Comparison of ENCODE assay signal across 9 mouse cellular contexts in genomic region chr6:57701686-57702085, GRCm38 (mm10). TPM values are rescaled to one million over a fixed set of nuclear protein-coding genes. Genes with fewer than 3 reads are reported as not detected.
DNase-seq lines count a peak whose midpoint lies in the region; ATAC-seq lines count a peak whose summit lies in the region.
"Had no signal": no experiment of that assay in that cellular context is flagged by ENCODE, and none has a peak within 500 bp of the region (broad histone marks: within the 10 kb centered on the region; RNA-seq: fewer than 3 reads in every experiment).

No protein-coding gene starts in this region.

- no peak overlapping the region for H3K4me3 ChIP-seq in lung, embryonic 16.5 days (ENCODE audit: low read length)
- peak overlapping the region; percentile 69; the same call in 1 of the 2 replicates for H3K4me3 ChIP-seq in limb, embryonic 13.5 days
- H3K4me3 ChIP-seq in neural tube, embryonic 15.5 days (replicated peaks): peak overlapping the region; percentile 66

- whole genome bisulfite sequencing in lung, embryonic 16.5 days: 67% methylated on average over 4 of the region's 4 CpGs
- 70% methylated on average over 4 of the region's 4 CpGs for WGBS in limb, embryonic 13.5 days
- WGBS in neural tube, embryonic 15.5 days: 49% methylated on average over 4 of the region's 4 CpGs

- H3K9ac ChIP-seq in lung, embryonic 16.5 days (ENCODE audit: low read length): no peak overlapping the region
- H3K9ac ChIP-seq in limb, embryonic 13.5 days: no peak overlapping the region
- peak overlapping the region; percentile 88 for H3K9ac ChIP-seq in neural tube, embryonic 15.5 days (replicated peaks)

- no peaks in the 10 kb centered on the region for H3K27me3 ChIP-seq in lung, embryonic 16.5 days (ENCODE audit: control insufficient read depth, insufficient read depth, low read depth, low read length)
- no peaks in the 10 kb centered on the region for H3K27me3 ChIP-seq in limb, embryonic 13.5 days
- H3K27me3 ChIP-seq in neural tube, embryonic 15.5 days (replicated peaks): no peaks in the 10 kb centered on the region

- H3K4me1 ChIP-seq in lung, embryonic 16.5 days (replicated peaks; ENCODE audit: control insufficient read depth, insufficient read depth, low read length): peaks cover 4% of the 10 kb centered on the region; the same call in 1 of the 2 replicates
- peaks cover 17% of the 10 kb centered on the region for H3K4me1 ChIP-seq in limb, embryonic 13.5 days
- H3K4me1 ChIP-seq in neural tube, embryonic 15.5 days: peaks cover 26% of the 10 kb centered on the region

- no peaks in the 10 kb centered on the region for H3K36me3 ChIP-seq in lung, embryonic 16.5 days (ENCODE audit: control insufficient read depth, insufficient read depth, low read length)
- no peaks in the 10 kb centered on the region for H3K36me3 ChIP-seq in limb, embryonic 13.5 days
- no peaks in the 10 kb centered on the region for H3K36me3 ChIP-seq in neural tube, embryonic 15.5 days

- no peak overlapping the region for H3K27ac ChIP-seq in lung, embryonic 16.5 days (ENCODE audit: low read length)
- H3K27ac ChIP-seq in limb, embryonic 13.5 days: no peak overlapping the region
- H3K27ac ChIP-seq in neural tube, embryonic 15.5 days (replicated peaks): peak overlapping the region; percentile 98

- DNase-seq in cerebellum, adult 9-10 months: peak; percentile 54
- DNase-seq in cerebellum, postnatal 25 days: no peak
- no peak for DNase-seq in lung, postnatal 36 days
- no peak for DNase-seq in adrenal gland, postnatal 4 days (ENCODE audit: low spot score in 2 of 2)
- DNase-seq in gastrocnemius, adult 18-20 months (ENCODE audit: low spot score): no peak

- ATAC-seq in lung, embryonic 16.5 days (ENCODE audit: low read depth): no peak
- ATAC-seq in limb, embryonic 13.5 days (ENCODE audit: low FRiP score, low read depth): no peak
- no peak for ATAC-seq in neural tube, embryonic 15.5 days (ENCODE audit: low FRiP score)
- ATAC-seq: lung, postnatal 0 days had no signal

- no peaks in the 10 kb centered on the region for H3K9me3 ChIP-seq in lung, embryonic 16.5 days (ENCODE audit: control insufficient read depth, low read length)
- H3K9me3 ChIP-seq in limb, embryonic 13.5 days: no peaks in the 10 kb centered on the region
- H3K9me3 ChIP-seq in neural tube, embryonic 15.5 days (replicated peaks): no peaks in the 10 kb centered on the region

- peak overlapping the region; percentile 81 for H3K4me2 ChIP-seq in lung, embryonic 16.5 days (ENCODE audit: low read depth, low read length)
- peak overlapping the region; percentile 72 for H3K4me2 ChIP-seq in limb, embryonic 13.5 days (replicated peaks)
- H3K4me2 ChIP-seq in neural tube, embryonic 15.5 days: peak overlapping the region; percentile 65

RNA-seq across cellular contexts. Expression of gene Lancl2, which starts 0.7 kb away (rescaled TPM):
- polyA plus RNA-seq in lung, embryonic 16.5 days (2015; fragmentation: Nextera tagmentation; extraction: Ambion mirVana): 25.0 and 28.1 TPM in 2 replicates
- polyA plus RNA-seq in limb, embryonic 13.5 days (2015; fragmentation: Nextera tagmentation; extraction: Ambion mirVana): 30.8 and 32.8 TPM in 2 replicates
- 72.0 and 80.2 TPM in 2 replicates for polyA plus RNA-seq in neural tube, embryonic 15.5 days (2015; fragmentation: Nextera tagmentation; extraction: Ambion mirVana)
- total RNA-seq in adrenal gland, postnatal 4 days (2021): 10 to 100 TPM; 28.9 to 29.4 TPM
- total RNA-seq in gastrocnemius, adult 18-20 months (2021): 10 to 100 TPM in 1 of 2 experiments, 1 to 10 TPM in 1; 9.9 to 10.6 TPM

RNA-seq across cellular contexts. Expression of gene Pyurf, which starts 9.8 kb away (rescaled TPM):
- 15.2 and 15.3 TPM in 2 replicates for polyA plus RNA-seq in lung, embryonic 16.5 days (2015; fragmentation: Nextera tagmentation; extraction: Ambion mirVana)
- 16.8 and 17.0 TPM in 2 replicates for polyA plus RNA-seq in limb, embryonic 13.5 days (2015; fragmentation: Nextera tagmentation; extraction: Ambion mirVana)
- 18.4 and 18.9 TPM in 2 replicates for polyA plus RNA-seq in neural tube, embryonic 15.5 days (2015; fragmentation: Nextera tagmentation; extraction: Ambion mirVana)
- 10 to 100 TPM; 13.8 to 14.5 TPM for total RNA-seq in adrenal gland, postnatal 4 days (2021)
- 10 to 100 TPM; 11.3 to 11.6 TPM for total RNA-seq in gastrocnemius, adult 18-20 months (2021)
